Mouse (Mus musculus) kidney, embryonic 15.5 days (tissue): ENCODE results near the gene Nlrp9b. TPM values are rescaled to one million over a fixed set of nuclear protein-coding genes. Genes with fewer than 3 reads are reported as not detected.
"Not testable (repeated sequence)": the region's sequence is repeated elsewhere in the genome, so short reads cannot be mapped to it uniquely, and the experiment has no call there.

ENCODE experiments used
- ATAC-seq: fragments of 200-750 bp; cut with Nextera tagmentation; replicated peaks from 2 replicates; pipeline ENCODE4 v1.8.0; 2017; ENCODE audit warnings: moderate TSS enrichment; ENCODE audit not compliant: low FRiP score
- H3K27ac ChIP-seq: fragments of 300-500 bp; sonication (generic); 2 replicates; pipeline ENCODE4 v1.5.1; 2015; ENCODE audit warnings: mild to moderate bottlenecking, inconsistent platforms
- H3K27me3 ChIP-seq: fragments of 300-500 bp; sonication (generic); 2 replicates; pipeline ENCODE4 v1.6.1; 2015; ENCODE audit warnings: inconsistent platforms
- H3K36me3 ChIP-seq: fragments of 300-500 bp; sonication (generic); 2 replicates; pipeline ENCODE4 v1.6.1; 2015; ENCODE audit warnings: inconsistent platforms
- H3K4me1 ChIP-seq: fragments of 300-500 bp; sonication (generic); 2 replicates; pipeline ENCODE4 v1.6.1; 2015; ENCODE audit warnings: inconsistent platforms
- H3K4me2 ChIP-seq: fragments of 300-500 bp; sonication (generic); 2 replicates; pipeline ENCODE4 v1.6.1; 2015; ENCODE audit warnings: moderate library complexity, mild to moderate bottlenecking, inconsistent platforms
- H3K4me3 ChIP-seq: fragments of 300-500 bp; sonication (generic); replicated peaks from 2 replicates; pipeline ENCODE4 v1.5.1; 2015; ENCODE audit warnings: mild to moderate bottlenecking, inconsistent platforms
- H3K9ac ChIP-seq: fragments of 300-500 bp; sonication (generic); 2 replicates; pipeline ENCODE4 v1.6.1; 2015; ENCODE audit warnings: mild to moderate bottlenecking, inconsistent platforms
- H3K9me3 ChIP-seq: fragments of 300-500 bp; sonication (generic); replicated peaks from 2 replicates; pipeline ENCODE4 v1.6.1; 2016; ENCODE audit warnings: inconsistent platforms
- WGBS: fragments of 180-500 bp; shearing (Covaris S2); methylation state at CpG from one replicate; pipeline ENCODE4 v1.1.7; 2015; ENCODE audit warnings: mixed read lengths; 5-methylcytosine and 5-hydroxymethylcytosine counted together
- polyA plus RNA-seq: library from polyadenylated mRNA; unstranded; fragments of >200 nt; fragmentation: Nextera tagmentation; extraction: Ambion mirVana; gene quantifications from 2 replicates; pipeline ENCODE4 v1.2.1, GENCODE M21; 2015

Nlrp9b gene
- polyA plus RNA-seq, 1 experiment from 2014 or later = not detected

GRCm38 (mm10) chr7:19964985-19965579 is 26.2 kb upstream of the Nlrp9b start, which contains the start of gene Ceacam20:
Gene Ceacam20, plus strand, starts transcription at chr7:19965412.
- no peaks in the 10 kb centered on the region for H3K36me3 ChIP-seq
- 72% methylated on average over 7 of the region's 7 CpGs for WGBS
- no peak for ATAC-seq

DNA sequence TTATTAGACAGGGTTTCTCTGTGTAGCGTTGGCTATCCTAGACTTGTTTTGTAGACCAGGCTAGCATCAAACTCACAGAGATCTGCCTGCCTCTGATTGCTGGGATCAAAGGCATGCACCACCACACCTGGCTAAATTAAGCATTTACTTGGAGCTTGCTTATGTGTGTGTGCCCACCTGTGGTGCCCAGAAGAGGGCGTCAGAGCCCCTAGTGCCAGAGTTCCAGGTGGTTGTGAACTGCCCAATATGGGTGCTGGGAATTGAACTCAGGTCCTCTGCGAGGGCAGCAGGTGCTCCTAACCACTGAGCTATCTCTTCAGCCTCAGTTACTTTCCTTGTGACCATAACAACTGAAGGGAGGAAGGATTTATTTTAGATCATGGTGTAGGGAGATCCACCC is 22.2 kb upstream of the Nlrp9b start:
- no peak overlapping the region for H3K9ac ChIP-seq
- ATAC-seq = no peak
- no peak overlapping the region for H3K4me3 ChIP-seq
- H3K4me2 ChIP-seq = no peak overlapping the region
- H3K27ac ChIP-seq = no peak overlapping the region
- no peaks in the 10 kb centered on the region for H3K4me1 ChIP-seq
- H3K36me3 ChIP-seq = no peaks in the 10 kb centered on the region
- WGBS = 70% methylated on average over 3 of the region's 3 CpGs
- H3K9me3 ChIP-seq = 0 out of 2 replicates have a peak, but pooled peaks cover 5% of the 10 kb centered on the region
- H3K27me3 ChIP-seq = no peaks in the 10 kb centered on the region

More at GRCm38 (mm10) chr7:19964985-19965579, 26.2 kb upstream of the Nlrp9b start, which contains the start of gene Ceacam20:
- Histone ChIP-seq H3K9ac (no peak within 1 kb of the TSS), H3K9me3 (0 out of 2 replicates have a peak, but pooled peaks cover 5% of the 10 kb centered on the region), H3K4me1 (no peaks in the 10 kb centered on the region), H3K27me3 (no peaks in the 10 kb centered on the region), H3K27ac (no peak within 1 kb of the TSS), H3K4me3 (no peak within 1 kb of the TSS), H3K4me2 (no peak within 1 kb of the TSS)

DNA sequence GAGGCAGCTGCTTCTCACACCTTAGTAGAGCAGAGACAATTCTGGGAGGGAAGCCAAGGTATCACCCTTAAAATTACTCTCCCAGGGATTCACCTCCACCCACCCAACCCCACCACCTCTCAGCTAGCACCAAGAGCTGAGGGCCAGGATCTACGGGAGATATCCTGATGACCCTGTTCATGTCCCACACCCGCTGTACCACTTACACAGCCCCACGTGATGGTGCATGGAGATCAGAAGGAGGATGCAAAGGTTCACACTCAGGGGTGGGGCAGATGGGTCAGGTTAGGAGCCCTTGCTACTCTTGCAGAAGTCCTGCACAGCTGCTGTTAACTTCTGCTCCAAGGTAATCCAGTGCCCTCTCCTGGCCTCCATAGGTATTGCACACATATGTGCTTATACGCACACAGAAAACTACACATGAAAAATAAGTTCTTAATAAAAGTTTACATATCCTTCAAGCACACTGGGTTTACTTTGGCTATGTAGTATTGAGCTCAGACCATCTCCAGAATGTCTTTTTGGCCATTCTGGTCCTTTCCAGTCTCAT is 21.6 kb upstream of the Nlrp9b start:
- WGBS = 96% methylated on average over 4 of the region's 4 CpGs
- Histone ChIP-seq H3K36me3 (no peaks in the 10 kb centered on the region), H3K9me3 (0 out of 2 replicates have a peak, but pooled peaks cover 5% of the 10 kb centered on the region), H3K27ac (no peak overlapping the region), H3K4me3 (no peak overlapping the region), H3K4me2 (no peak overlapping the region), H3K9ac (no peak overlapping the region), H3K27me3 (no peaks in the 10 kb centered on the region), H3K4me1 (no peaks in the 10 kb centered on the region)
- no peak for ATAC-seq

- WGBS = 97% methylated on average over 8 of the region's 8 CpGs
- Histone ChIP-seq H3K36me3 (no peaks in the 10 kb centered on the region), H3K4me1 (no peaks in the 10 kb centered on the region), H3K4me3 (no peak overlapping the region), H3K9ac (no peak overlapping the region), H3K27ac (no peak overlapping the region), H3K27me3 (no peaks in the 10 kb centered on the region), H3K9me3 (0 out of 2 replicates have a peak, but pooled peaks cover 5% of the 10 kb centered on the region), H3K4me2 (no peak overlapping the region)
- ATAC-seq = no peak
Observed at GRCm38 (mm10) chr7:19970196-19970595, 21.1 kb upstream of the Nlrp9b start.

DNA sequence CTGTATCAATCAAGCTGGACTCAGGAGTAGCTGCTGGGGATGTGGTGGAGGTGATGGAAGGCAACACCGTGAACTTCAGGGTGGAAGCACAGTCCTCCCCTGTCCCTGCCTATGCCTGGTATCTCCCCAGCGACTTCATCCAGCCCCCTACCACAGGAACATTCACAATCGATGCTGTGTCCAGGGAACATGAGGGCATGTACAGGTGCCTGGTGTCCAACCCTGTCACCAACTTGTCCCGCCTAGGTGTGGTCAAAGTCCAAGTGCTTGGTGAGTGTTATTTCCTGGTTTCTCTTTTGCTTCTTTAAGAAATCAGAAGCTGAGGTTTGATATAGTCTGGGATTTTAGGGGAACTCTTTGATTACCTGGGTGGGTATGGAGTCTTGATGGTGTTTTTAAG is 19.7 kb upstream of the Nlrp9b start:
- WGBS = 91% methylated on average over 4 of the region's 4 CpGs
- no peak overlapping the region for H3K4me2 ChIP-seq
- H3K9me3 ChIP-seq = 0 out of 2 replicates have a peak, but pooled peaks cover 5% of the 10 kb centered on the region
- no peaks in the 10 kb centered on the region for H3K36me3 ChIP-seq
- H3K4me3 ChIP-seq = no peak overlapping the region
- no peak overlapping the region for H3K27ac ChIP-seq
- ATAC-seq = no peak
- H3K4me1 ChIP-seq = no peaks in the 10 kb centered on the region
- H3K27me3 ChIP-seq = no peaks in the 10 kb centered on the region
- H3K9ac ChIP-seq = no peak overlapping the region

DNA sequence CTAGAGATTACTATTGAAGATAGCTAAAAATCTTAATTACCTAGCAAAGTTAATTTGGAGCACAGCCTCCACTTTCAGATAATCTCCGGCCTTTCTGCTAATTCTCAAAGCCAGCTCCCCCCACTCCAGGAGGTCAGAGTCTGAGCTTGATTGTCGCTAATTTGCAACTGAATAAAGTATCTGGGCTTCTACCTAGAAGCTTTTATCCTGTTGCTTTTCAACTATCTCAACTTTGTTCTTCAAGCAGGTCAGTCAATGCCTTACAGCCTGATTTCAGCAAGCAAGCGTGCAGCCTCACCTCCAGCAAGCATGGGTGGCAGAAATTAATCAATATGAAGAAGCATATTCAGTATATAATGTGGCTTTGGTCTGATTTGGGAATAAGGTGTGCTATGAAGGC is 5.5 kb downstream of the Nlrp9b start:
- 69% methylated on average over 3 of the region's 3 CpGs for WGBS

GRCm38 (mm10) chr7:20009987-20010386 is 18.7 kb downstream of the Nlrp9b start:
- no peaks in the 10 kb centered on the region for H3K4me1 ChIP-seq
- H3K4me3 ChIP-seq = no peak overlapping the region
- 0 out of 2 replicates have a peak, but pooled peaks cover 4% of the 10 kb centered on the region for H3K9me3 ChIP-seq
- H3K27ac ChIP-seq = no peak overlapping the region
- no peak overlapping the region for H3K4me2 ChIP-seq
- no peaks in the 10 kb centered on the region for H3K27me3 ChIP-seq
- no peak overlapping the region for H3K9ac ChIP-seq
- 73% methylated on average over 2 of the region's 2 CpGs for WGBS
- no peak for ATAC-seq
- no peaks in the 10 kb centered on the region for H3K36me3 ChIP-seq

More for the DNA sequence above, 5.5 kb downstream of the Nlrp9b start:
- H3K4me3 ChIP-seq, H3K27ac ChIP-seq, H3K9ac ChIP-seq, H3K4me2 ChIP-seq, H3K9me3 ChIP-seq, H3K27me3 ChIP-seq, H3K4me1 ChIP-seq, H3K36me3 ChIP-seq, ATAC-seq: not testable (repeated sequence)

GRCm38 (mm10) chr7:20064100-20064499 is 72.8 kb downstream of the Nlrp9b start:
- H3K36me3 ChIP-seq, H3K9me3 ChIP-seq, H3K4me1 ChIP-seq, H3K9ac ChIP-seq, H3K4me2 ChIP-seq, H3K27ac ChIP-seq, H3K27me3 ChIP-seq, H3K4me3 ChIP-seq, ATAC-seq: not testable (repeated sequence)
- 64% methylated on average over 4 of the region's 4 CpGs for WGBS

GRCm38 (mm10) chr7:20078118-20078517 is 86.9 kb downstream of the Nlrp9b start:
- H3K4me1 ChIP-seq, H3K9me3 ChIP-seq, ATAC-seq, H3K4me3 ChIP-seq, H3K4me2 ChIP-seq, H3K27me3 ChIP-seq, H3K36me3 ChIP-seq, H3K27ac ChIP-seq, H3K9ac ChIP-seq: not testable (repeated sequence)
- WGBS = 74% methylated on average over 18 of the region's 18 CpGs

- ATAC-seq = not testable (repeated sequence)
Observed at GRCm38 (mm10) chr7:20099380-20099779, 108.1 kb downstream of the Nlrp9b start, which contains the start of gene Vmn1r91. Gene Vmn1r91, plus strand, starts transcription at chr7:20099680.

DNA sequence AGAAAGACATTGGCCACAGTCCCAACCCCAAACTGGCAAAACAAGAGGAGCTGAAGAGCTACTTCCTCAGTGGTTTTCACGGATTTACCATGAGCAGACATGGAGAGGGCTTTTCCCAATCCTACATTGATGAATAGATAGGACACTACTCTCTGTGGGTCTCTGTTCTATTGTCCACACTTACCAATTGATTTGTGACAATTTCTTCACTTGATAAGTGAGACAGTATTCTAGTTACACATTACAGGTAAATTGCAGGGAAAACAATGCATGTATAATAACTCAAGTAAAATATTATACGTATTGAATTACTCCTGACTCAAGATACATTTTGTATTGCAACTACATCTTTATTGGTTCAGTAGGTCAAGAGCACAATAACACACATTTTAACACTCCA is 131.2 kb downstream of the Nlrp9b start, which contains the start of gene Gm16442:
TSS of gene Gm16442 (minus strand) at position 101 of the 400 bp plus-strand sequence.
- not testable (repeated sequence) for H3K27me3 ChIP-seq, H3K4me1 ChIP-seq, H3K4me3 ChIP-seq, H3K4me2 ChIP-seq, H3K27ac ChIP-seq, ATAC-seq, H3K36me3 ChIP-seq, H3K9ac ChIP-seq, H3K9me3 ChIP-seq
- no CpG with 5 or more reads among the region's 2 CpGs for WGBS

More at GRCm38 (mm10) chr7:20099380-20099779, 108.1 kb downstream of the Nlrp9b start, which contains the start of gene Vmn1r91:
- 84% methylated on average over 5 of the region's 5 CpGs for WGBS
- H3K9ac ChIP-seq, H3K4me3 ChIP-seq, H3K4me1 ChIP-seq, H3K36me3 ChIP-seq, H3K27ac ChIP-seq, H3K9me3 ChIP-seq, H3K4me2 ChIP-seq, H3K27me3 ChIP-seq: not testable (repeated sequence)
